Mouse (Mus musculus): ENCODE data around the gene Stxbp1.

DNA sequence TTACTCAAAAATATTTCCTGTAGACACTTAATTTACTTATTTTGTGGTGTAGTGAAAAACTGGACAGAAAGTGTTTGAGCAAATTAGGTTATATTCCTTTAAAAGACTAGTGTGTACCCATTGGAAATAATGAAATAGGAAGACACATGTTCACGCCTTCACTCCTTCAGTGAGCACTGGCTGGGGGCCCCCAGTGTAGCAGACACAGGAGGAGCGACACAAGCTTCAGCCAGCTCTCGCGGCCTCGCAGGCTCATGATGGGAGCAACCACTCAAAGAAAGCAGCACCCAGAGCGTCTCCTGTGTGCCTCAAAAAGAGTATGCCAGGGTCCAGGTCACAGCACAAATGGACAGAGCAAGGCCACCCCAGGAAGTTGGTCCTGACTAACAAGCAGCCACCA is 21.2 kb downstream of the Stxbp1 start:
- TF ChIP-seq POLR2A (IDR thresholded peaks at IDR 0.05; ENCODE audit: extremely low read depth, insufficient read depth, low read length) (no peak), CTCF (IDR thresholded peaks at IDR 0.05; ENCODE audit: extremely low read depth, insufficient read depth, low read length) (no peak)
